ENCODE assay signal across 9 mouse cellular contexts in genomic region chr5:119691075-119691474, GRCm38 (mm10). TPM values are rescaled to one million over a fixed set of nuclear protein-coding genes. Genes with fewer than 3 reads are reported as not detected.
DNase-seq lines count a peak whose midpoint lies in the region; ATAC-seq lines count a peak whose summit lies in the region.
"Had no signal": no experiment of that assay in that cellular context is flagged by ENCODE, and none has a peak within 500 bp of the region (broad histone marks: within the 10 kb centered on the region; RNA-seq: fewer than 3 reads in every experiment).

No protein-coding gene starts in this region.

- ATAC-seq in forebrain, embryonic 14.5 days, result peak; percentile 50; the same call in 1 of the 2 replicates
- no peak for ATAC-seq in forebrain, embryonic 12.5 days (ENCODE audit: low FRiP score)
- ATAC-seq in granulocyte monocyte progenitor cell, adult 5-6 weeks (replicated peaks; ENCODE audit: poor library complexity, severe bottlenecking), result peak; percentile 53

- H3K4me3 ChIP-seq in forebrain, embryonic 14.5 days (ENCODE audit: low read depth, low read length), result no peak overlapping the region
- no peak overlapping the region for H3K4me3 ChIP-seq in forebrain, embryonic 12.5 days (replicated peaks)

- WGBS in forebrain, embryonic 14.5 days, result under 1% methylated on average over 13 of the region's 13 CpGs
- under 1% methylated on average over 13 of the region's 13 CpGs for WGBS in forebrain, embryonic 12.5 days

- H3K9ac ChIP-seq in forebrain, embryonic 14.5 days (ENCODE audit: low read length), result no peak overlapping the region
- H3K9ac ChIP-seq in forebrain, embryonic 12.5 days, result no peak overlapping the region

- no peak overlapping the region for H3K4me2 ChIP-seq in forebrain, embryonic 14.5 days (ENCODE audit: low read length)
- H3K4me2 ChIP-seq in forebrain, embryonic 12.5 days, result no peak overlapping the region

- H3K9me3 ChIP-seq in forebrain, embryonic 14.5 days (replicated peaks; ENCODE audit: control insufficient read depth, low read length), result no peaks in the 10 kb centered on the region
- H3K9me3 ChIP-seq in forebrain, embryonic 12.5 days, result no peaks in the 10 kb centered on the region

- no peak overlapping the region for H3K27ac ChIP-seq in forebrain, embryonic 14.5 days (ENCODE audit: low read depth, low read length)
- H3K27ac ChIP-seq in forebrain, embryonic 12.5 days, result no peak overlapping the region
- H3K27ac ChIP-seq: macrophage had no signal

- H3K27me3 ChIP-seq in forebrain, embryonic 14.5 days (replicated peaks; ENCODE audit: control insufficient read depth, insufficient read depth, low read length), result peaks cover 57% of the 10 kb centered on the region
- H3K27me3 ChIP-seq in forebrain, embryonic 12.5 days, result peaks cover 89% of the 10 kb centered on the region

- peaks cover 3% of the 10 kb centered on the region; the same call in 1 of the 2 replicates for H3K4me1 ChIP-seq in forebrain, embryonic 14.5 days (ENCODE audit: control insufficient read depth, insufficient read depth, low read length)
- H3K4me1 ChIP-seq in forebrain, embryonic 12.5 days, result peaks cover 14% of the 10 kb centered on the region; the same call in 1 of the 2 replicates

- DNase-seq in forebrain, embryonic 14.5 days (ENCODE audit: low spot score), result peak; percentile 91
- DNase-seq in NIH3T3 (ENCODE audit: low read depth), result peak; percentile 86
- DNase-seq in cerebellum, postnatal 4 days (ENCODE audit: low spot score in 2 of 2), result peak; percentile 62 to 76
- DNase-seq in layer of hippocampus, adult 9-10 months (ENCODE audit: low spot score), result peak; percentile 44
- DNase-seq in lung, postnatal 14 days, result peak; percentile 87
- DNase-seq in spleen, postnatal 36 days (ENCODE audit: low spot score in 2 of 2), result peak; percentile 13 to 18

- H3K36me3 ChIP-seq in forebrain, embryonic 14.5 days (ENCODE audit: control insufficient read depth, insufficient read depth, low read length), result no peaks in the 10 kb centered on the region
- no peaks in the 10 kb centered on the region for H3K36me3 ChIP-seq in forebrain, embryonic 12.5 days (replicated peaks)

RNA-seq across cellular contexts. Expression of gene Tbx3, which starts 20.6 kb away (rescaled TPM):
- 1.7 and 2.8 TPM in 2 replicates for polyA plus RNA-seq in forebrain, embryonic 14.5 days (2014; fragmentation: Nextera tagmentation; extraction: Ambion mirVana)
- polyA plus RNA-seq in forebrain, embryonic 12.5 days (2016; fragmentation: Nextera tagmentation; extraction: Ambion mirVana), result 1.7 and 2.3 TPM in 2 replicates
- not detected in 2 replicates for total RNA-seq in granulocyte monocyte progenitor cell, adult 5-6 weeks (2014; fragmentation: Nextera tagmentation)
- not detected in 2 replicates for total RNA-seq in granulocyte monocyte progenitor cell, adult 5-6 weeks (2017)
- polyA plus RNA-seq: macrophage had no signal

Comparison
In these comparisons a context has a peak if more than half of its experiments do, and no peak if none do; other contexts are left out.
1. DNase-seq: peak in every context shown above with its lines; median percentile 91 in forebrain, embryonic 14.5 days; 87 in lung, postnatal 14 days; 86 in NIH3T3; 69 in cerebellum, postnatal 4 days; 44 in layer of hippocampus, adult 9-10 months; 16 in spleen, postnatal 36 days.